Mouse (Mus musculus): Measurements from ENCODE around the gene Mdfic.
"Not testable (repeated sequence)": the region's sequence is repeated elsewhere in the genome, so short reads cannot be mapped to it uniquely, and the experiment has no call there.

The Mdfic gene

DNA sequence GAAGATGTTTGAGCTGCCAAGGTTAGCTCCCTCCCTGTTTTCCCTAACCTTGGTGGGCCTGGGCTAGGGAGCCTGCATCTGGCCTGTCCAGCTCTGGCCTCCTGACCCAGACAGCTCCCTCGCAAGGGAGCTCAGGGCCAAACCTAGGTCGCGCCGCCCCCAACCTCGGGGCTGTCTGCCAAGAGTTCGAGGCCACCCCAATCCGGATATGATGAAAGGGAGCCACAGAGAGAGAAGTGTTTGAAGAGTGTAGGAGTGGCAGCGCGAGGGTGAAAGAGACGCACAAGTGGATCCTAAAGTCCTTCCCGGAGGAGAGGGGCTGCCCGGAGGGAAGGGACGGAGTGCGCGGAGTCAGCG lies at the start of gene Mdfic:
Gene Mdfic, plus strand, starts transcription at position 201 of the 357 bp plus-strand sequence.
- DNase-seq: peak; percentile 75 to 82

DNA sequence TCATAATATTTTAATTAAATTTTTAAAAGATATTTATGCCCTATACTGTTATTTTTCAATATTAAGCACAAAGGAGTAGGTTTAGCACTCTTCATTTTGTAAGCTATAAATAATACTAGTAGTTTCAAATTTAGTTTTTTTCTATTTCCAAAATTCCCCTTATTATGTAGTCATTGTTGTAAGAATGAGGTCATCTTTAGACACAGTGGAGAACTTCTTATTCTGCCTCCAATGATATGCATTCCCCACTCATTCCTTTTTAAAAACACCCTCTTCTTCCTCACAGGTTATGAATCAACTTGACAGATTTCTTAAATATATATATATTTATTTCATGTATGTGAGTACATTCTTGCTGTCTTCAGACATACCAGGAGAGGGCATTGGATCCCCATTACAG lies 49.1 kb upstream of the Mdfic start:
- DNase-seq: no peak

- no peak for DNase-seq
Measured at GRCm38 (mm10) chr6:15710080-15710479, 10.4 kb upstream of the Mdfic start.

- no peak for DNase-seq
Measured at GRCm38 (mm10) chr6:15710706-15711105, 9.8 kb upstream of the Mdfic start.

DNA sequence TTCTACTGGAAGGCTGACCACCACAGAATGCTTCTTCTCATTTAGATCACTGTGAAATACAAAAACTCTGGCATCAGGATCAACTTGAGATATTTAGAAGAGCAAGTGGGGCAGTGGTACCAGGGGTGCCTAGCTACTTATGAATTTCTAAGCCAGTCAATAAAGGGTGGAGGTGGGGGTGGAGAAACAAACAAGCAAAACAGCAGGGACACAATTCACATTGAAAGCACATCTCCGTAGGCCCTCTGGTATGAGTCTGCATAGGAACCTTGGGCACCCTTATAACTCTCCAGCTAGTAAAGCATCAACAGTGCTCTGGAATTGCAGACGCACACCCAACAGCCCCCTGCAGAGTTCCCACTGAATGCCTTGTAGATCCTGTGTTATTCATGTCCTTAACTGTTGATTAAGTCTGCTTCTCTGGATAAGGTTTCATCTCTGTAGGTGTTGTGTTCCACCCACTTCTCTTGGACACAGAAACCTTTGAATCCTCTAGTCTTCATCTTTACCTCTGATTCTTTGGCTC lies 7.5 kb upstream of the Mdfic start:
- DNase-seq: no peak

DNA sequence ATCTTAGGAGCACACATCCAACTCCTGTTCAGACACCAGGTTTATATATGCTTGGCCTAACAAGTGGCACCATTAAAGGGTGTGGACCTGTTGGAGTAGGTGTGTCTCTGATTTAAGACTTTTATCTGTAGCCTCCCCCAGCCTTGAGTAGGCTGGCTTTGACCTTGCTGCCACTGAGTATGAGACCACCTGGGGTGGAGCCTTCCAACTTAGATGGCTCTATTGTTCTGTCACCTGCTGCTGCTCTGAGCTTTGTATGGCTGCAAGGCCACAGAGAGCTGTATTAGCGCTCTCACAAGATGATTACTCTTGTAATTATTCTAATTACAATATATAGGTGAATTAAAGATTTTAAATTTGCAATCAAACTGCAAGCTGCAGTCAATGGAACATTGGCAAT lies 6.4 kb upstream of the Mdfic start:
- DNase-seq: not testable (repeated sequence)

DNA sequence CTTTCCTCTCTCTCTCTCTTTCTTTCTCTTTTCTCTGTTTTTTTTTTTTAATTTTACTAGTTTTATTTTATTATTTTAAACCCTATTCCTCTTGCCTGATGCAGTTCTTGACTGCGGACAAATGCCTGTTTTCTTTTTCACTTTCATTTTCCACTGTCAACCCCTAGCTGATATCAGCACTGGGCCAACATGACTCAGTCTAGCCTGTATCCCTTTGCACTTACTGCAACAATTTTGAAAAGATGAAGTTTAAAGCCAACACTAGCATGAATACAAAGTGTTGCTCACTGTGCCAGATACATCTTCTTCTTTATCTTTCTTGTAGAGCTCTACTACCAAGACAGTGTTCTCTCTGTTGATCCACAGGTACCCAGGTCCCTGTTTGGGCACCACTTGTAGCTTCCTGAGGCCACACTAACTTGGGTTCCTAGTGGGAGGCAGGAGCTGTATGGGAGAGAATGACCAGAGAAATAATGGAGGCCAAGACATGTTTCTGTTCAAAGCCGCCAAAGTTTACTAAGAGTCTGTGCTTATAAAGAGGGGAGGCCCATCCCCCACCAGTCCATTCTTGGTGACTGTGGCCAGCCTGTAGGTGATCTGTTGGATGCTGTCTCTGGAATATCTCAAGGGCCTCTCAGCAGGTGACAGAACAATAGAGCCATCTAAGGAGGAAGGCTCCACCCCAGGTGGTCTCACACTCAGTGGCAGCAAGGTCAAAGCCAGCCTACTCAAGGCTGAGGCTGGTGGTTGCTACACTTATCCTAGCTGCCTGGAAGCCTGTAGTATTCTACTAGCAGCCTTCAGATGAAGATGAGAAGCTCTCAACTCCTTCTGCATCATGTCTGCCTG lies 5.2 kb upstream of the Mdfic start:
- no peak for DNase-seq

- peak; percentile 6 to 21 for DNase-seq
Measured at GRCm38 (mm10) chr6:15719919-15720318, 542 bp upstream of the Mdfic start.

DNA sequence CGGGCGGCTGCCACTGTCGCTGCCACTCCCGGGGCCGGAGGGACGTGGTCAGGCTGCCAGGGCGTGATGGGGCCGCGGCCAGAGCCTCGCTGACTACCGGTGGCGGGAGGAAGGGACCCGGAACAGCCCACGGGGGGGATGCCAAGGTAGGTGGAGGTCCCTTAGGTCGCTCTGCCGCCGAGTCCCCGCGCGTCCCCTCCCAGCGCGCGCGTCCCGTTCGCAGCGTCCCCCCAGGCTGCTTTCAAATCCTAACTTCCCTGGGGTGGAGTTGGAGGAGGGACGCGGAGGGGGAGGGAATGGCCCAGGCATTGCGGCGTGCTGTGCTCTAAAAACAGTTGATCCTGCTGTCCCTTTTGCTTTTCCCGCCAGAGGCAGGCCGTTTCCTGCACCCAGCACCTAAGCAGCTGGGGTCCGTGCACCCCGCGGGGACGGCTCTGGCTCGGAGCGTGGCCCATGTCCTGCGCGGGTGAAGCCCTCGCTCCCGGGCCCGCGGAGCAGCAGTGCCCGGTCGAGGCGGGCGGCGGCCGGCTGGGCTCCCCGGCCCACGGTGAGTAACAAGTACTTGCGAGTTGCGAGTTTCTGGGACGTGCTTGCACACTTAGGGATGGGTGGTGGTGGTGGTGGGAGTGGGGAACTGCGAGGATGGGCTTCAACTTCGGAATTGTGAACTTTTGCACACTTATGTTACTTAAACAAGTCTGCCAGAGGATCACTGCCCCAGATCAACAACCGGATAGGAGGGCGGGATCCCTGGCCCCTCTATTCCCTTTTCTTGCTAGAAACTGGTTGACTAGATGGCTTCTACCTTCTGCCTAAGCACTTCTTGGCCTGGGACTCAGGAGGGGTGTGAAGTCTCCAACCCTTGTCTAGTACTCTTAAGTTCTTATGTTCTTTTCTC lies 606 bp downstream of the Mdfic start:
- DNase-seq: peak; percentile 78 to 84

DNA sequence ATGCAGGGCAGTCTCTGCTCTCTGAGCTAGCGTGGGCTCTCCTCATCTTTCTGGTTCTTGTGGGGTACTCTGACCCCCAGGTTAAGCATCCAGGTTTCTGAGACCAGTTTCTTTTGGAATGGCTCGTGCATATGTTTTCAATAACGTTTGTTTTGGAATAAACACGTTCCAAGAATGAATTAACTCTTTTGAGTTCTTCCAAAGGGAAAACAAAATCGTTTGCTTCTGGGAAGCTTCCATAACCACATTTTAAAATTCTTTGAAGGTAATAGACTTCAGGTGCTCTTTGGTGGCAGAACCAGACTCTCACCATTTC lies 1.2 kb downstream of the Mdfic start:
- no peak for DNase-seq

DNA sequence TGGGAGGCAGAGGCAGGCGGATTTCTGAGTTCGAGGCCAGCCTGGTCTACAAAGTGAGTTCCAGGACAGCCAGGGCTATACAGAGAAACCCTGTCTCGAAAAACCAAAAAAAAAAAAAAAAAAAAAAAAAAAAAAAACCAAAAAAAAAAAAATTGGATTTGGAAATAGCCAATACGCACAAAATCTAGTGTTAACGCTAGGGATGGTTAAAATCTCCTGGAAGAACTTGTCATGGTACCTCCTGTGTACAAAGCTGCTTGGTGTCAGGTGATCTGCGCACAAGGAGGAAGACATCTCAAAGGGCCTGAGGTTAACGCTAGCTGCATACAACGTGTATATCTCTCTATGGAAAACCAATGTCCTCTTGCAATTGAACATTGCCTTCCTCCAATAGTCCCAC lies 2.2 kb downstream of the Mdfic start:
- DNase-seq: not testable (repeated sequence)

- peak; percentile 51 to 52 for DNase-seq
Measured at GRCm38 (mm10) chr6:15724304-15724703, 3.8 kb downstream of the Mdfic start.

- DNase-seq: no peak
Measured at GRCm38 (mm10) chr6:15726422-15726821, 6.0 kb downstream of the Mdfic start.

DNA sequence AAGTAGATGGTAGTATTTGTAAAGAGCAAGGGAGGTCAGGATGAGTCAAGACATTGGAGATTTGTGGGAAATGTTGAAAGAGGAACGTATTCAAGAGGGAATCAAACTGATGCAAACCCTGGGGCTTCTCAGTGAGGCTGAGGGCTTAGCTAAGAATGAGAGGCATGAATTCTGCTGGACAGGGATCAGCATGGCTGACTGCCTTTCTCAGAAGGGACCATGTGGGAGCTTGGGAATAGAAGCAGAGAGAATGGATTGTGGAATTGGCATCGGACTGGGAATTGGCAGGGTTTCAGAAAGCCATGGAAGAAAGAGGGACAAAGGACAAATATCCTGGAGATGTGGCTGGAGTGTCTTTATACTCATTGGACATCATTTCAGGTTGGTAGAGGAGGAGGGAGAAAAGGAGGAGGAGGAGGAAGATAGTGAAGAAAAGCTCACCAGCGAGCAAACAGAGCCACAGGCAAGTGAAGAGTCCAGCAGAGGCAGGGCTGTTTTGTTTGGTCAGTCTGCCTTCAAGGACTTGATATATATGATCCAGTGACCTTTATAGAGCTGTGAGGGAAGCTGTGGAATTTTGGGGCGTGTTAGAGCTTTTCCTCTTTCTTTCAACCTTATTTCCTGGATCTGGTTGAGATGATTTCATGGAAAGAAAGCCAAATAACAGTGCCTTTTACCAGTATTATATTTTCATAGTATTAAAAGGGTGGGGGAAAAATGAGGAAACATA lies 7.4 kb downstream of the Mdfic start:
- DNase-seq: peak; percentile 38 to 44

GRCm38 (mm10) chr6:15728844-15729577 lies 8.6 kb downstream of the Mdfic start:
- DNase-seq: no peak

GRCm38 (mm10) chr6:15730258-15730657 lies 9.8 kb downstream of the Mdfic start:
- DNase-seq: no peak

- DNase-seq: no peak
Measured at GRCm38 (mm10) chr6:15730666-15731065, 10.2 kb downstream of the Mdfic start.

DNA sequence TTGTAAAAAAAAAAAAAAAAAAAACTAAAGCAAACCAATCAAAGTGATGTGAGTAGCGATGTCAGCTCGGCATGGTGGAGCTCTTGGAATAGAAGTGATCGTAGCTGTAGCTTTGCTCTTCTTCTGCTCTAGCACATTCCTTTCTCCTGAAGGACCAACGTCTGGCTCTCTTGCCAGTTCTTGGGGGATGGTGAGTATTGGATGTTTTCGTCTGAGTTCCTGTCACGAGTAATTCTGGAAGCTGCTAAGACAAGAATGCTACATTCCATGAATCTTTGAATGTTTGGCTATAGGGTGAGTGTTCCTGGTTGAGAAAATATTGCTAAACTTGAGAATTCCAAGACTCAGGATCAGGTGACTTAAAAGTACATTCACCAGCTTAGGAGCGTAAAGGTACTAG lies 11.0 kb downstream of the Mdfic start:
- peak in 1 of 2 experiments; percentile 22 for DNase-seq

DNA sequence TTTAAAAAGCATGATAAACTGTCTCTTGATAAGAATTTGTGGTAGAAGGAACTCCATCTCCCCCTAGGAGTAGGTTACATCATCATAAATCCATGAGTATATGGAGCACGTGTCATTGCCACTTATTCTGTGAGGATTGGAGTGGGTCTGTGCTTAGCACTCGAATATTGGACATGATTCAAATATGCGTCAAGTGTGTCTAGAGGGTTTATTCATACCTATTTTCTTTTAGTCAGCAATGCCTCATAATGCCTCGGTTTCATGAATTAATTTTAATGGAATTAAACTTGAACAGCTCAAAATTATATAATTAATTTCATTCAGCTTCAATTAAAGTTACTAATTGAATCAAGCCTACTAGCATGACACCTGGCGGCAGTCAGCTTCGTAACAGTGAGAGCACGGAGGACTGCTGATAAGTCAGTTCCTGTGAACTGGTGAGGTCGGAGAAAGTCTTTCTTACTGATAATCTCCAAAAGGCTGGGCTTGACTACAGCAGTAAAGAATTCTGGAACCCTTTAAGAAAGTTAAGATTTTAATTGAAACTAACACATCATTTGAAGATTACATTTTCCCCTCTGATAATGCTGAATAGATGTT lies 17.0 kb downstream of the Mdfic start:
- DNase-seq: peak in 1 of 2 experiments; percentile 11

DNA sequence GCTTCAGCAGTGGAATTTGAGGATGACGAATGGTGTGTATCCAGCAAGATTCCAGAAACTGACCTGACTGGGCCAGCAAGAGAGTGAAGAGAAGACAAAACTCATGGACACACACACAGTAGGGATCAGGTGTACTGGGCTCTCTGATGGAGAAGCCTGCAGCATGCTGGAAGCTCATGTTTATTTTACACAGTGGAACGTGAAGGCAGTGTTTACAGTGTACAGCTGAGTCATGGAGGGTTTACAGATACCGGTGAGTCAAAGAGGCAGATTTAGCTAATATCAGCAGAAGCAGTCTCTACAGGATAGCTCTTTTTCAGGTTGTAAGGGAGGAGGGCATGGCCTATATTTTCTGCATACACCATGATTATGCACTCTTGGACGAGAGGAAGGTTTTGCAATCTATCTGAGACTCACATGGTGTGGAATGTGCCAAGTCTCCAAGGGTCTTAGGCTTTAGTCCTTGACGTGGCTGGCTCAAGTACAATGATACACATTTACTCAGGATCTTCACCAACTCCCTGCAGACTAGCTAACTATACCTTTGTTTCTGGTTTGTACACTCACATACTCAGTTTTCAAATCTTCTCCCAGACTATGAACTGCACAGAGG lies 18.0 kb downstream of the Mdfic start:
- no peak for DNase-seq

GRCm38 (mm10) chr6:15739132-15739531 lies 18.7 kb downstream of the Mdfic start:
- DNase-seq: no peak

All from kidney, postnatal 4 days (tissue).